Mouse (Mus musculus): ENCODE data around the gene Hand2. TPM values are rescaled to one million over a fixed set of nuclear protein-coding genes. Genes with fewer than 3 reads are reported as not detected.

The Hand2 gene
- total and polyA plus RNA-seq, 2 experiments, result 2.0 to 3.9 TPM

- H3K27ac ChIP-seq (replicated peaks; ENCODE audit: insufficient read depth, low read depth, low read length), result peak overlapping the region; percentile 8; the same call in 1 of the 2 replicates
- no peaks in the 10 kb centered on the region for H3K36me3 ChIP-seq (ENCODE audit: control insufficient read depth, insufficient read depth, low read length)
- peak overlapping the region; percentile 31 for H3K9ac ChIP-seq (ENCODE audit: low read depth, low read length)
- no peaks in the 10 kb centered on the region for H3K4me1 ChIP-seq (ENCODE audit: control insufficient read depth, insufficient read depth, low read length)
- peaks cover 10% of the 10 kb centered on the region; the same call in 1 of the 2 replicates for H3K27me3 ChIP-seq (ENCODE audit: control insufficient read depth, insufficient read depth, low read length)
- no peaks in the 10 kb centered on the region for H3K79me2 ChIP-seq (ENCODE audit: control insufficient read depth, insufficient read depth, low read length)
- 3% methylated on average over 26 of the region's 26 CpGs for WGBS
- DNase-seq (ENCODE audit: extremely low read depth, low read depth, low spot score), result no peak
- peak overlapping the region; percentile 4; the same call in 1 of the 2 replicates for H3K4me3 ChIP-seq (ENCODE audit: insufficient read depth, low read depth, low read length)
- TF ChIP-seq POLR2A (IDR thresholded peaks at IDR 0.05; ENCODE audit: extremely low read depth, insufficient read depth, low read length), result no peak
- no peak for TF ChIP-seq CTCF (IDR thresholded peaks at IDR 0.05; ENCODE audit: low read depth, low read length)
These were observed 12.1 kb downstream of the Hand2 start for GRCm38 (mm10) chr8:57332676-57333482.

DNA sequence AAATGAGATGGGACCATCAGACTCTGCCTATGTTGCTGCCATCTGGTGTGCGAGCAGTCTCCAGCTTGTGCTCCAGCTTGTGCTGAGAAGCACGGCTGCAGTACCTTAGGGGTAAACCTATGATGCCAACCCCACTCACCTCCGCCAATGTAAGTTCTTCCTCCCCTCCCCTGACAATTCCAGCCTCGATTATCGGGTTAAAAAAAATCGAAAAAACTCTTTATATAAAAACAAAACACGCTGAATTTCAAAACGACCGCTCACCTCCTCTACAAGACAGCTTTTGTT, 12.6 kb downstream of the Hand2 start:
- no peaks in the 10 kb centered on the region for H3K79me2 ChIP-seq (ENCODE audit: control insufficient read depth, insufficient read depth, low read length)
- TF ChIP-seq CTCF (IDR thresholded peaks at IDR 0.05; ENCODE audit: low read depth, low read length) (0 out of 2 replicates have a peak, but pooled peaks have one; percentile 2), POLR2A (IDR thresholded peaks at IDR 0.05; ENCODE audit: extremely low read depth, insufficient read depth, low read length) (no peak)
- WGBS, result 1% methylated on average over 9 of the region's 9 CpGs
- H3K36me3 ChIP-seq (ENCODE audit: control insufficient read depth, insufficient read depth, low read length), result no peaks in the 10 kb centered on the region
- no peak overlapping the region for H3K9ac ChIP-seq (ENCODE audit: low read depth, low read length)
- no peak overlapping the region for H3K4me3 ChIP-seq (ENCODE audit: insufficient read depth, low read depth, low read length)
- DNase-seq (ENCODE audit: extremely low read depth, low read depth, low spot score), result no peak
- H3K4me1 ChIP-seq (ENCODE audit: control insufficient read depth, insufficient read depth, low read length), result no peaks in the 10 kb centered on the region
- H3K27ac ChIP-seq (replicated peaks; ENCODE audit: insufficient read depth, low read depth, low read length), result no peak overlapping the region
- H3K27me3 ChIP-seq (ENCODE audit: control insufficient read depth, insufficient read depth, low read length), result peaks cover 10% of the 10 kb centered on the region; the same call in 1 of the 2 replicates

- no peak for DNase-seq (ENCODE audit: extremely low read depth, low read depth, low spot score)
- Histone ChIP-seq H3K27ac (replicated peaks; ENCODE audit: insufficient read depth, low read depth, low read length) (no peak overlapping the region), H3K79me2 (ENCODE audit: control insufficient read depth, insufficient read depth, low read length) (no peaks in the 10 kb centered on the region), H3K9ac (ENCODE audit: low read depth, low read length) (no peak overlapping the region), H3K4me1 (ENCODE audit: control insufficient read depth, insufficient read depth, low read length) (no peaks in the 10 kb centered on the region), H3K4me3 (ENCODE audit: insufficient read depth, low read depth, low read length) (peak overlapping the region; percentile 16; the same call in 1 of the 2 replicates), H3K36me3 (ENCODE audit: control insufficient read depth, insufficient read depth, low read length) (no peaks in the 10 kb centered on the region), H3K27me3 (ENCODE audit: control insufficient read depth, insufficient read depth, low read length) (peaks cover 10% of the 10 kb centered on the region; the same call in 1 of the 2 replicates)
- 1% methylated on average over 41 of the region's 41 CpGs for WGBS
- TF ChIP-seq CTCF (IDR thresholded peaks at IDR 0.05; ENCODE audit: low read depth, low read length), result no peak
- TF ChIP-seq POLR2A (IDR thresholded peaks at IDR 0.05; ENCODE audit: extremely low read depth, insufficient read depth, low read length), result no peak
These were observed 13.2 kb downstream of the Hand2 start for GRCm38 (mm10) chr8:57333795-57334551.

GRCm38 (mm10) chr8:57334714-57335113, 13.9 kb downstream of the Hand2 start:
- Histone ChIP-seq H3K27ac (replicated peaks; ENCODE audit: insufficient read depth, low read depth, low read length) (no peak overlapping the region), H3K36me3 (ENCODE audit: control insufficient read depth, insufficient read depth, low read length) (no peaks in the 10 kb centered on the region), H3K27me3 (ENCODE audit: control insufficient read depth, insufficient read depth, low read length) (peaks cover 10% of the 10 kb centered on the region; the same call in 1 of the 2 replicates), H3K9ac (ENCODE audit: low read depth, low read length) (no peak overlapping the region), H3K79me2 (ENCODE audit: control insufficient read depth, insufficient read depth, low read length) (no peaks in the 10 kb centered on the region), H3K4me3 (ENCODE audit: insufficient read depth, low read depth, low read length) (no peak overlapping the region), H3K4me1 (ENCODE audit: control insufficient read depth, insufficient read depth, low read length) (no peaks in the 10 kb centered on the region)
- DNase-seq (ENCODE audit: extremely low read depth, low read depth, low spot score), result no peak
- no peak for TF ChIP-seq POLR2A (IDR thresholded peaks at IDR 0.05; ENCODE audit: extremely low read depth, insufficient read depth, low read length)
- TF ChIP-seq CTCF (IDR thresholded peaks at IDR 0.05; ENCODE audit: low read depth, low read length), result no peak
- 12% methylated on average over 5 of the region's 5 CpGs for WGBS

DNA sequence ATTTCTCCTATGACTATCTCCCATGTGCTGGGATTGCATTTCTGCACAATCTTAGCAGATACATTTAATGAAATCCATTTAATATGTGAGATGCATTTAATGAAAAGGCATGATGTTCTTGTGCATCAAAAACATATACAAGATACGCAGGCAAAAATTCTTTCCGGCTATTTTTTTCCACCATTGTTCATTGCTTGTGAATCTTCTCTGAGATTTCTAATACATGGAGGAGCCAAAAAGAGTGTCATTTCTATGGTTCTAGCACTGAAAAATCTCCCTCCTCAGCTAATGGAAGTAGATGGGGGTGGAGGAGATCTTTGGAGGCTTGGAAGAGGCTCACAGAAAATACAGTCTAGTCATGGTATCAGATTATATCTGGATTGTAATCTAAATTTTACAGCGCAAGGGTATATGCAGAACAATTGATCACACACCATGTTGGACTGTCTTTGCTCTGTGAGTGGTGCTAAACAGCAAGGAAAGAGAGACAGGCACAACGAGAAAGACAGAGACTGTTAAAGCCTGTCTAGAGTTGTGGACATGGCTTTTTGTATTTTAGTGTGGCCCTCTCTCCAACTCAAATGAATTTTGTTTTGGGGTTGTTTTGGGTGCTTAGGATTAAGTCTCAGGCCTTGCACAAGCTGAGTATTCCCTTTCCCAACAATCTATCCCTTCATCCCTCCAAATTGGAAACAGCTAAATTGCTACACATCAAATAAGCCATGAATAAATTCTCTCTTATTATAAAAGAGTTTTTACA, 16.7 kb downstream of the Hand2 start:
- 49% methylated on average over 4 of the region's 4 CpGs for WGBS
- no peaks in the 10 kb centered on the region for H3K4me1 ChIP-seq (ENCODE audit: control insufficient read depth, insufficient read depth, low read length)
- no peaks in the 10 kb centered on the region for H3K79me2 ChIP-seq (ENCODE audit: control insufficient read depth, insufficient read depth, low read length)
- H3K4me3 ChIP-seq (ENCODE audit: insufficient read depth, low read depth, low read length), result no peak overlapping the region
- TF ChIP-seq POLR2A (IDR thresholded peaks at IDR 0.05; ENCODE audit: extremely low read depth, insufficient read depth, low read length), result no peak
- TF ChIP-seq CTCF (IDR thresholded peaks at IDR 0.05; ENCODE audit: low read depth, low read length), result no peak
- no peaks in the 10 kb centered on the region for H3K36me3 ChIP-seq (ENCODE audit: control insufficient read depth, insufficient read depth, low read length)
- no peak overlapping the region for H3K27ac ChIP-seq (replicated peaks; ENCODE audit: insufficient read depth, low read depth, low read length)
- peaks cover 17% of the 10 kb centered on the region for H3K27me3 ChIP-seq (ENCODE audit: control insufficient read depth, insufficient read depth, low read length)
- DNase-seq (ENCODE audit: extremely low read depth, low read depth, low spot score), result no peak
- no peak overlapping the region for H3K9ac ChIP-seq (ENCODE audit: low read depth, low read length)

All from liver, adult 2 months (tissue).